Mouse (Mus musculus) midbrain, embryonic 14.5 days (tissue): ENCODE data around the gene 4930562C15Rik. TPM values are rescaled to one million over a fixed set of nuclear protein-coding genes. Genes with fewer than 3 reads are reported as not detected.
A peak's percentile ranks its signal among the peaks of the same experiment; 100 is the strongest.

Experiments used
- ATAC-seq: fragments of 200-750 bp; cut with Nextera tagmentation; 2 replicates; pipeline ENCODE4 v1.8.0; 2017; ENCODE audit warnings: moderate number of reproducible peaks, moderate library complexity; ENCODE audit not compliant: low FRiP score, low TSS enrichment
- DNase-seq: peaks from one replicate; pipeline ENCODE4 v3.0.0-alpha.2; 2015
- H3K27ac ChIP-seq: fragments of 300-500 bp; sonication (generic); replicated peaks from 2 replicates; pipeline ENCODE4 v1.5.1; 2014; ENCODE audit warnings: mild to moderate bottlenecking, low read depth, low read length, moderate library complexity
- H3K27me3 ChIP-seq: fragments of 300-500 bp; sonication (generic); 2 replicates; pipeline ENCODE4 v1.6.1; 2014; ENCODE audit warnings: low read length, control low read depth, mixed read lengths; ENCODE audit not compliant: control insufficient read depth, insufficient read depth
- H3K36me3 ChIP-seq: fragments of 300-500 bp; sonication (generic); 2 replicates; pipeline ENCODE4 v1.6.1; 2014; ENCODE audit warnings: low read length, control low read depth; ENCODE audit not compliant: control insufficient read depth, insufficient read depth
- H3K4me1 ChIP-seq: fragments of 300-500 bp; sonication (generic); 2 replicates; pipeline ENCODE4 v1.6.1; 2014; ENCODE audit warnings: mild to moderate bottlenecking, antibody characterized with exemption, low read length, control low read depth; ENCODE audit not compliant: control insufficient read depth, insufficient read depth
- H3K4me2 ChIP-seq: fragments of 300-500 bp; sonication (generic); 2 replicates; pipeline ENCODE4 v1.6.1; 2014; ENCODE audit warnings: mild to moderate bottlenecking, low read length, moderate library complexity
- H3K4me3 ChIP-seq: fragments of 300-500 bp; sonication (generic); replicated peaks from 2 replicates; pipeline ENCODE4 v1.5.1; 2014; ENCODE audit warnings: low read depth, low read length
- H3K9ac ChIP-seq: fragments of 300-500 bp; sonication (generic); replicated peaks from 2 replicates; pipeline ENCODE4 v1.6.1; 2014; ENCODE audit warnings: mild to moderate bottlenecking, low read length, moderate library complexity
- H3K9me3 ChIP-seq: fragments of 300-500 bp; sonication (generic); 2 replicates; pipeline ENCODE4 v1.6.1; 2016; ENCODE audit warnings: low read length, control low read depth, mixed read lengths; ENCODE audit not compliant: control insufficient read depth
- WGBS: fragments of 180-500 bp; shearing (Covaris S2); extraction: QIAGEN DNeasy Blood & Tissue Kit; methylation state at CpG from one replicate; pipeline ENCODE4 v1.1.7; 2014; 5-methylcytosine and 5-hydroxymethylcytosine counted together
- polyA plus RNA-seq: library from polyadenylated mRNA; unstranded; fragments of >200 nt; fragmentation: Nextera tagmentation; extraction: Ambion mirVana; gene quantifications from 2 replicates; pipeline ENCODE4 v1.2.1, GENCODE M21; 2014

4930562C15Rik gene
- polyA plus RNA-seq, 1 experiment from 2014 or later, result 0.42 TPM

- Histone ChIP-seq H3K9me3 (no peaks in the 10 kb centered on the region), H3K36me3 (no peaks in the 10 kb centered on the region), H3K27me3 (no peaks in the 10 kb centered on the region), H3K9ac (no peak overlapping the region), H3K27ac (no peak overlapping the region), H3K4me2 (no peak overlapping the region), H3K4me3 (no peak overlapping the region), H3K4me1 (no peaks in the 10 kb centered on the region)
- DNase-seq (no peak), ATAC-seq (no peak)
- WGBS, result 87% methylated on average over 7 of the region's 7 CpGs
Measured at GRCm38 (mm10) chr16:4850361-4850760, 15.1 kb downstream of the 4930562C15Rik start.

DNA sequence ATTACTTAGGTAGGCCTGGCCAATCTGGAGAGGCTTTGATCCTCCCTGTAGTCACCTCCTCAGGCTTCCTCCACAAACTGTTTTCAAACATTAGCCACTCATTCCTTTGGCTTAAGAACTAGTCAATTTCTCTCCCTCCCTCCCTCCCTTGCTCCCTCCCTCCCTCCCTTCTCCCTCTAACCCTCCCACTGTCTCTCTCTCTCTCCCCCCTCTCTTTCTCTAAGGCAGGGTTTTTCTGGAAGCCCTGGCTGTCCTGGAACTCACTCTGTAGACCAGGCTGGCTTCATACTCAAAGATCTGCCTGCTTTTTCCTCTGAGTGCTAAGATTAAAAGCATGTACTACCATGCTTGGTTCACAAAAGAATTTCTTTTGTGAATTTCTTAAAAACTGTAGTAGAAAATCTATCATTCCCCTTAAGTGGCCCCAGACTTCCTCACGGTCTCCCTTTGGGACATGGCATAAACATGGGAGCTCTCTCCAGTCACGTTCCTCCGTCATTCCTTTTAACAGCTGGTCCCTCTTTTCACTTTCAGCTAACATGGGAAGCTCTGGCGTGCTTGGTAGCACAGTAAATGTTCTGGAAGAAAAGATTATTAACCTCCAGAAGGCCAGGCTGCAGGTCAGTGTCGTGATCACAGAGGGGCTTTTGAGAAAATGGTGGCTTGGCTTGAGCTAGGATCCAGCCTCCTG lies 15.9 kb downstream of the 4930562C15Rik start:
- ATAC-seq (no peak), DNase-seq (no peak)
- Histone ChIP-seq H3K27ac (no peak overlapping the region), H3K4me2 (no peak overlapping the region), H3K4me1 (no peaks in the 10 kb centered on the region), H3K9ac (no peak overlapping the region), H3K9me3 (no peaks in the 10 kb centered on the region), H3K4me3 (no peak overlapping the region), H3K36me3 (no peaks in the 10 kb centered on the region), H3K27me3 (no peaks in the 10 kb centered on the region)
- WGBS, result 71% methylated on average over 5 of the region's 5 CpGs

DNA sequence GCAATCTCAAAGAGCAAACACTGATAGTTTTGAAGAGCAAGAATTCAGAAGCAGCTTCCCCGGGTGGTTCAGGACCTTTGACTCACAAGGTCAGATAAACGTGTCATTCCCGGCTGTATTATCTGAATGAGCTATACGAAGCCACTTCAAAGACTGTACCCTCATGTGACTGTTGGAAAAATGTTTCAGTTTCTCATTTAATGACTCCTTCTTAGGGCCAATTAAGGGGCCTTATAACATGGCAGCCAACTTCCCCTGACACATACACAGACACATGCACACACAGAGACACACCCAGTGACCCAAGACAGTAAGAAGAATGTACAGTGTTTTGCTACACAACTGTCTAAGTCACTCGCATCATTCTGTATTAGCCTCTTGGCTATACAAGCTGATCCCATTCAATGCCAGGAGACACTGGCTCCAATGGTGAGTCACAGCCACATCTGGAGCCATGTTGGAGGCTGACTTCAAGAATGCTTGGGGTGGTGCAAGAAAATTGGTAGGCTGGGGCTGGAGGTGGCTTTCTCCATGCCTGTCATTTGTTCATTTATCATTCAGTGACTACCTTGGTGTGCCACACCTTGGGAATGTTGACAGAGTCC lies 19.9 kb downstream of the 4930562C15Rik start:
- Histone ChIP-seq H3K4me2 (no peak overlapping the region), H3K27me3 (no peaks in the 10 kb centered on the region), H3K9ac (no peak overlapping the region), H3K4me1 (no peaks in the 10 kb centered on the region), H3K36me3 (no peaks in the 10 kb centered on the region), H3K9me3 (no peaks in the 10 kb centered on the region), H3K27ac (no peak overlapping the region), H3K4me3 (no peak overlapping the region)
- 81% methylated on average over 5 of the region's 5 CpGs for WGBS
- DNase-seq (no peak), ATAC-seq (no peak)

GRCm38 (mm10) chr16:4861392-4861791 lies 26.2 kb downstream of the 4930562C15Rik start:
- 48% methylated on average over 10 of the region's 10 CpGs for WGBS
- Histone ChIP-seq H3K9me3 (no peaks in the 10 kb centered on the region), H3K9ac (no peak overlapping the region), H3K4me1 (no peaks in the 10 kb centered on the region), H3K27me3 (no peaks in the 10 kb centered on the region), H3K27ac (no peak overlapping the region), H3K36me3 (no peaks in the 10 kb centered on the region), H3K4me3 (no peak overlapping the region), H3K4me2 (no peak overlapping the region)
- DNase-seq (no peak), ATAC-seq (no peak)

GRCm38 (mm10) chr16:4862863-4863483 lies 27.8 kb downstream of the 4930562C15Rik start:
- H3K9ac ChIP-seq, result no peak overlapping the region
- whole genome bisulfite sequencing, result 58% methylated on average over 9 of the region's 9 CpGs
- no peaks in the 10 kb centered on the region for H3K27me3 ChIP-seq
- H3K27ac ChIP-seq, result no peak overlapping the region
- no peak; the same call in 1 of the 2 replicates for ATAC-seq
- H3K9me3 ChIP-seq, result no peaks in the 10 kb centered on the region
- H3K4me2 ChIP-seq, result no peak overlapping the region
- no peak overlapping the region for H3K4me3 ChIP-seq
- no peaks in the 10 kb centered on the region for H3K36me3 ChIP-seq
- DNase-seq, result peak; percentile 69
- no peaks in the 10 kb centered on the region for H3K4me1 ChIP-seq

DNA sequence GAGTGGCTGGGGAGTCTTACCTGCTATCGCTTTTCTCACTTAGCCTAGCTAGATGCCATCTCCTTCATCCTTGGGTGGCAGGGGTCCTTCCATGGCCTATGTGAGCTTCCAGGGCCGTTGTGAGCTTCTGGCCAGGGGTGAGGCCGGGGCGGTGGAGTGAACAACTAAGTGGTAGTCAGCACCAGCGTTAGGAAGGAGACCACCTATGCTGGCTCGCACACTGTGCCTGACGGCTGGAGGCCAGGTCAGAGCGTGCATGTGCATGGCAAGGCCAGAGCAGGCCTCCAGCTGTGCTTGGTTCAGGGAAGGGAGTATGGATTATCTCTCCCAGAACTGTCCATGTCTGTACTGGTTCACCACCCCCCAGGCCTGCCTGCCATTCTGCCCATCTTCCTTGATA lies 28.5 kb downstream of the 4930562C15Rik start:
- no peak for ATAC-seq
- H3K4me3 ChIP-seq, result no peak overlapping the region
- 77% methylated on average over 8 of the region's 8 CpGs for WGBS
- no peak overlapping the region for H3K27ac ChIP-seq
- no peaks in the 10 kb centered on the region for H3K4me1 ChIP-seq
- no peaks in the 10 kb centered on the region for H3K36me3 ChIP-seq
- H3K4me2 ChIP-seq, result no peak overlapping the region
- H3K9ac ChIP-seq, result no peak overlapping the region
- no peak for DNase-seq
- no peaks in the 10 kb centered on the region for H3K9me3 ChIP-seq
- H3K27me3 ChIP-seq, result no peaks in the 10 kb centered on the region

- peaks cover 11% of the 10 kb centered on the region for H3K36me3 ChIP-seq
- H3K4me1 ChIP-seq, result no peaks in the 10 kb centered on the region
- H3K27ac ChIP-seq, result no peak overlapping the region
- H3K9ac ChIP-seq, result no peak overlapping the region
- ATAC-seq (no peak), DNase-seq (no peak)
- H3K4me3 ChIP-seq, result no peak overlapping the region
- H3K27me3 ChIP-seq, result no peaks in the 10 kb centered on the region
- no peak overlapping the region for H3K4me2 ChIP-seq
- H3K9me3 ChIP-seq, result no peaks in the 10 kb centered on the region
- WGBS, result 80% methylated on average over 7 of the region's 7 CpGs
Measured at GRCm38 (mm10) chr16:4866101-4866695, 31.0 kb downstream of the 4930562C15Rik start.

DNA sequence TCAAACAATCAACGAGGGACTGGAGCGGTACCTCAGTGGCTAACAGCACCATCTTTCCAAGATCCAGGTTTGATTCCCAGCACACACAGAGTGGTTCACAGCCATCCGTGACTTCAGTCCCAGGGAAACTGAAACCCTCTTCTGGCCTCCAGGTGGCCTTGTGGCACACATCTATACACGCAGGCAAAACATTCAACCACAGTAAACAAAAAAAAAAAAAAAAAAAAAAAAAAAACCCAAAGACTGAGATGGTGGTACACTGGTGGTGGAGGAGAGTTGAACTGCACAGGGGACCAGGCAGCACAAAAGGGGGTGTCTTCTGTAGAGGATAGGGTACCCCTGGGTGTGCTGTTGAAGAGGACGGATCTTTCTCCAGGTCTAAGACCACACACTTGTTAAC lies 35.3 kb downstream of the 4930562C15Rik start:
- no peak overlapping the region for H3K4me3 ChIP-seq
- ATAC-seq (no peak), DNase-seq (no peak)
- no peaks in the 10 kb centered on the region for H3K4me1 ChIP-seq
- no peaks in the 10 kb centered on the region for H3K27me3 ChIP-seq
- WGBS, result 90% methylated on average over 5 of the region's 5 CpGs
- no peak overlapping the region for H3K9ac ChIP-seq
- H3K9me3 ChIP-seq, result no peaks in the 10 kb centered on the region
- H3K4me2 ChIP-seq, result no peak overlapping the region
- peaks cover 23% of the 10 kb centered on the region for H3K36me3 ChIP-seq
- no peak overlapping the region for H3K27ac ChIP-seq
